Mouse (Mus musculus): ENCODE data around the gene Lrp5. TPM values are rescaled to one million over a fixed set of nuclear protein-coding genes. Genes with fewer than 3 reads are reported as not detected.
"Not testable (repeated sequence)": the region's sequence is repeated elsewhere in the genome, so short reads cannot be mapped to it uniquely, and the experiment has no call there.

Lrp5 gene
- polyA plus RNA-seq, 1 experiment = 3.1 TPM

DNA sequence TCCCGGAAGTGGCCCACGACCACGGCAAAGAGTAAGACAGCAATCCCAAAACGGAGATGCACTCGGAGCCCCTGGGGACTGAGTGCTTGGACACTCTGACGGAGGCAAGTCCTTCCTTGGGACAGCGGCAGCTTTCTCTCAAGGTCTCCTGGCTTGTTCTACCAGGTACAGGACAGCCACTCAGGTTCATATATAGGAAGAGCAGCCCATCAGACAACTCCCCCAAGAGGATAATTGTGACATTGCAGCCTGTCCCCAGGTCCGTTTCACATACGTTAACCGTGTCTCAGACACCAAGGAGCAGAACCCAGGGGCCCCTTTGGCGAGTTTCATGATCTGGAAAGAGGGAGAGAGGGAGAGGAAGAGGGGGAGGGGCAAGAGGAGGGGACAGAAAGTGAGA, 18.4 kb downstream of the Lrp5 start:
- no peak overlapping the region; the same call in 1 of the 2 replicates for H3K27ac ChIP-seq (ENCODE audit: insufficient read depth, low read length)
- H3K4me1 ChIP-seq (ENCODE audit: control insufficient read depth, insufficient read depth, low read length) = peaks cover 5% of the 10 kb centered on the region
- TF ChIP-seq POLR2A (IDR thresholded peaks at IDR 0.05; ENCODE audit: extremely low read depth, insufficient read depth, low read length) = no peak
- no peak for TF ChIP-seq CTCF (IDR thresholded peaks at IDR 0.05; ENCODE audit: extremely low read depth, insufficient read depth, low read length)
- H3K4me3 ChIP-seq (ENCODE audit: insufficient read depth, low read length) = no peak overlapping the region

DNA sequence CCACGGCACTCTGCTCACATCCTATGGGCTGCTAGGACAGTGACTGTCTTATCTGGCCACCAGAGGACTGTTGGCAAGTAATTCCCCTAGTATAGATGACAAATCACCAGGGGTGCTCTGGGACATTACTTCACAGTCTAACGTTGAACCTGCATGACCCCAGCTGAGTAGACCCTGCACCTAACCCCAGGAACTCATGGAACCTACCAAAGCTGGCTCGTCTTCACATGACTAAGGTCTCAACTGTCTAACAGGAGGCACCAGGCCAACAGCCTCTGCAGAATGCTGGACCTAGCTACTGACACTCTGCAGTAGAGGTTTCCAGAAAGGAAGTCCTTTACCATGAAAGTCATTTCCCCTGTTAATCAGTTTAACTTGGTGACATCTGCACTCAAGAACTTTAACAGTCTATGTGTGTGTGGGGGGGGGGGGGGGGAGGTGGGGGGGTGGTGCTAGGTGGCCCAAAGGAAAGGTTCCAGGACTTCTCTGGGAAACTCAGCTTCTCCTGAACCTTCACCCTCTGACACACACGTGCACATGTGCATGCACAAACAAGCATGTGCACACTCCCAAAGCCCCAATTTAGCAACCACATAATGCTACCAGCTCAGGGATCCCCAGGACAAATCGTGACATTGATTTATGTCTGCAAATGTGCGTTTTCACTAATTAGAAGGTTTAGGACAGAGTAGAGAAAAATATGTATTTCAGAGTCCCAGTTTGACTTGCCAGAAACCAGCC, 19.0 kb downstream of the Lrp5 start:
- Histone ChIP-seq H3K27ac (ENCODE audit: insufficient read depth, low read length) (no peak overlapping the region), H3K4me3 (ENCODE audit: insufficient read depth, low read length) (no peak overlapping the region), H3K4me1 (ENCODE audit: control insufficient read depth, insufficient read depth, low read length) (peaks cover 5% of the 10 kb centered on the region)
- TF ChIP-seq CTCF (IDR thresholded peaks at IDR 0.05; ENCODE audit: extremely low read depth, insufficient read depth, low read length) = no peak
- TF ChIP-seq POLR2A (IDR thresholded peaks at IDR 0.05; ENCODE audit: extremely low read depth, insufficient read depth, low read length) = no peak

DNA sequence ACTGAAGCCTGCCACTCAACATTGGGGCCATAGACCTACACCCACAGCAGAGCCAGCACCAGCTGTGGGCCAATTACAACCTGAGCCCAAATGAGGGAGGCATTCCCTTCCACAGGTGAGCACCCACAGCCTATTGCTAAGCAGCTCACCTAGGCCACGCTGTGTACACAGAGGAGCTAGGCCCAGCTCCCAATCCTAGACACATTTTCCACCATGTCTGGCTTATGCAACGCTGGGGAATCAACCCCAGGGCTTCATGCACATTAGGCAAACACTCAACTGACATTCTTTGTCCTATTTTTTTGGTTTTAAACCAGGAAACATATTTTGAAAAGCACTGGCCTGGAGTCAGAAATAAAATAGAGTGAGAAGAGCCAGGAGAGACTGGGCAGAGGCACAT, 19.7 kb downstream of the Lrp5 start:
- Histone ChIP-seq H3K27ac (ENCODE audit: insufficient read depth, low read length) (no peak overlapping the region), H3K4me3 (ENCODE audit: insufficient read depth, low read length) (no peak overlapping the region), H3K4me1 (ENCODE audit: control insufficient read depth, insufficient read depth, low read length) (peaks cover 5% of the 10 kb centered on the region)
- TF ChIP-seq POLR2A (IDR thresholded peaks at IDR 0.05; ENCODE audit: extremely low read depth, insufficient read depth, low read length) (no peak), CTCF (IDR thresholded peaks at IDR 0.05; ENCODE audit: extremely low read depth, insufficient read depth, low read length) (no peak)

DNA sequence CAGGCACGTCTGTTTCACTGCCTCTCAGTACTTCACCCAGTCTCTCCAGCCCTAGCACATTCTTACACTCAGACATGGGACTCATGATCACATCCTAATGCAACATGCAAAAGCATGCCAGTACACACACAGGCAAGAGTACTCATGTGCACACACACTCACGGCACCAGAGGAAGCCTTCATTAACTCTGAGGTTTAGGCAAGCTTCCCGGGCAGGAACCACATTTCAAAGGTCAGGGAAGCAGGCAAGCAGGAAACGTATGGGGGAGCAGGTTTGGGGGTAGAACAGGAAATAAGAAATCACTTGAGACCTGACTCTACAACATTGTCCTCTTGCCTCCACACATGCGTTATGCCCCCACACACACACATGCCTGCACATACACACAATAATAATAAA, 20.9 kb downstream of the Lrp5 start:
- Histone ChIP-seq H3K4me1 (ENCODE audit: control insufficient read depth, insufficient read depth, low read length) (peaks cover 5% of the 10 kb centered on the region), H3K4me3 (ENCODE audit: insufficient read depth, low read length) (no peak overlapping the region), H3K27ac (ENCODE audit: insufficient read depth, low read length) (no peak overlapping the region)
- no peak for TF ChIP-seq POLR2A (IDR thresholded peaks at IDR 0.05; ENCODE audit: extremely low read depth, insufficient read depth, low read length)
- no peak for TF ChIP-seq CTCF (IDR thresholded peaks at IDR 0.05; ENCODE audit: extremely low read depth, insufficient read depth, low read length)

DNA sequence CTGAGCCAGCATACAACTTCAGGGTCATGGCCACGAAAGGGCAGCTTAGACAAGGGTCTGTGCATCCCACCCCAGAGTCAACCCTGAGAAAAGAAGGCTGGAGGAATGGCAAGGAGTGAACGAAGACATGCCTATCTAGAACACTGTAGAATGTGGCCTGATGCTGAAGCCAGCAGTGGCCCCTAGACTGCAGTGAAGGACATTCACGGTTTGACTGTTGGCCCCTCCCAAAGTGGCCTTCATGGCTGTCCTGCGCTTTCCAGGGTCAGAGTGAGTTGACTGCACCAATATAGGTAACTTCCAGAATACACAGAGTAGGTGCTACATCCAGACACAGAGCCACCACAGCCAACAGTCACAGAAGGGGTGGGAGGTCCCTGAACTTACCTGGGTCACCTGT, 28.4 kb downstream of the Lrp5 start:
- TF ChIP-seq CTCF (IDR thresholded peaks at IDR 0.05; ENCODE audit: extremely low read depth, insufficient read depth, low read length) (no peak), POLR2A (IDR thresholded peaks at IDR 0.05; ENCODE audit: extremely low read depth, insufficient read depth, low read length) (no peak)
- Histone ChIP-seq H3K27ac (ENCODE audit: insufficient read depth, low read length) (no peak overlapping the region), H3K4me1 (ENCODE audit: control insufficient read depth, insufficient read depth, low read length) (peaks cover 5% of the 10 kb centered on the region), H3K4me3 (ENCODE audit: insufficient read depth, low read length) (no peak overlapping the region)

DNA sequence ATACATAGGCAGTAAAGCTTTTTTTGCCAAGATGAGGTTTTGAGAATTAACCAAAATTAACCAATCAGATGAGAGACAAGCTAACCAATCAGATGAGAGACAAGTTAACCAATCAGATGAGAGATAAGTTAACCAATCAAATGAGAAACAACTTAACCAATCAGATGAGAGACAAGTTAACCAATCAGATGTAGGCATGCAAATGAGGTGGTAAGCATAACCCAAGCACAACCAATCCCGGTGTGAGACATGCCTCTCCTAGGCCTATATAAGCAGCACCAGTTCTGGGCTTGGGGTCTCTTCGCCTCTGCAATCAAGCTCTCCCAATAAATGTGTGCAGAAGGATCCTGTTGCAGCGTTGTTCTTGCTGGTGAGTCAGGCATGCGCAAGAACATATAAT, 29.3 kb downstream of the Lrp5 start:
- not testable (repeated sequence) for H3K27ac ChIP-seq (ENCODE audit: insufficient read depth, low read length); H3K4me3 ChIP-seq (ENCODE audit: insufficient read depth, low read length); H3K4me1 ChIP-seq (ENCODE audit: control insufficient read depth, insufficient read depth, low read length)

DNA sequence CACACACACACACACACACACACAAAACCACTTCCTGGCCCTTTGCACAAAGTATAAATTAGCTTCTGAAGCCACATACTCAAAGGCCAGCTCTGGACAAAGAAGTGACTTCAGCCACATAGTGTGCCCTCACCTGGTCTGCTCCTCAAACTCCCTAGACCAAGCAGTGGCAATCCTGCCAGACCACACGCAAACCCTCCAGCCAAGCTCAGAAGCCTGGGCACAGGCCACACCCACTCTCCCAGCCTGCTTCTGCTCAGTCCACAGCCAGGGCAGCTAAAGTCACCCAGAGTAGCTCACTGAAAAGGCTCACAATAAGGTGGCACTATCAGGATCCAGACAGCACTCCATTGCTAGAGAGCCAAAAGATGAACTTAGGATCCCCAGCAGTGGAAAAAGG, 30.2 kb downstream of the Lrp5 start:
- no peak overlapping the region for H3K27ac ChIP-seq (ENCODE audit: insufficient read depth, low read length)
- TF ChIP-seq CTCF (IDR thresholded peaks at IDR 0.05; ENCODE audit: extremely low read depth, insufficient read depth, low read length) (no peak), POLR2A (IDR thresholded peaks at IDR 0.05; ENCODE audit: extremely low read depth, insufficient read depth, low read length) (no peak)

DNA sequence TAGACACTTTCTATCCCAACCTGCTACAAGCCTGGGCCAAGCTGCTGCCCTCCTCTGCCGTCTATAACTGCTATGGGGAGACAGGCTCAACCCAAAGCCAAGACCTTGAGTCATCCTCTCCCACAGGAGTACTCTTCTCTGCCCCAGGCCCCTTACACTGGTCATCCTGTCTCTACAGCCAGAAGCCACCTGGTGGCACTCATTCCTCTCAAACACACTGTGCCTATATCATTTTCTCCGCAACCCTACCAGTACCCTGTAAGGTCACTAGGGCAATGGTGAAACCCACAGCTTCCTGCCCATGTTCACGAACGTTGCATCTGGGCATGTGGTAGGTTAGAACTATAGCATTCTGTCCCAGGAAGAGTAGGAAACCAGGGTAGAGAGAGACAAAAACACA, 31.4 kb downstream of the Lrp5 start:
- H3K27ac ChIP-seq (ENCODE audit: insufficient read depth, low read length) = no peak overlapping the region
- peaks cover 6% of the 10 kb centered on the region for H3K4me1 ChIP-seq (ENCODE audit: control insufficient read depth, insufficient read depth, low read length)
- H3K4me3 ChIP-seq (ENCODE audit: insufficient read depth, low read length) = no peak overlapping the region
- TF ChIP-seq CTCF (IDR thresholded peaks at IDR 0.05; ENCODE audit: extremely low read depth, insufficient read depth, low read length) (no peak), POLR2A (IDR thresholded peaks at IDR 0.05; ENCODE audit: extremely low read depth, insufficient read depth, low read length) (no peak)

More for the DNA sequence above, 30.2 kb downstream of the Lrp5 start:
- no peak overlapping the region for H3K4me3 ChIP-seq (ENCODE audit: insufficient read depth, low read length)
- H3K4me1 ChIP-seq (ENCODE audit: control insufficient read depth, insufficient read depth, low read length) = peaks cover 6% of the 10 kb centered on the region

DNA sequence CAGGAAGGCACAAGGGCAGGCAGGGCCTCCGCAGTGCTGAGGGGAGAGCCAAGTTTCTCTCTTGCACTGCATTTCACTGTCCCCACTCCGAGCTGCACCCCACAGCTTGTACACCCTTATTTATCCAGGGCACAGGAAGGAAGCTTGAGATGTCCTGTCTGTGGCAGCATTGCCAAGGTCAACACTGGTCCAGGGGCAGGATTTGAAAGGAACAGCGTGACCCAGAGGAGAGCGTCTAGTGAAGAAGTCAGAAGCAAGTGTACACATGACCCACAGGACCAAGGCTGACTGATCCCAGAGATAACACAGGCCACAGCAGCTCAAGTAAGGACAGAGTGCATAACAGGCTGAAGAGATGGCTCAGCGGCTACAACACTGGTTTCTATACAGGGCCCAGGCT, 32.3 kb downstream of the Lrp5 start:
- Histone ChIP-seq H3K27ac (ENCODE audit: insufficient read depth, low read length) (no peak overlapping the region), H3K4me1 (ENCODE audit: control insufficient read depth, insufficient read depth, low read length) (peaks cover 6% of the 10 kb centered on the region), H3K4me3 (ENCODE audit: insufficient read depth, low read length) (no peak overlapping the region)
- TF ChIP-seq POLR2A (IDR thresholded peaks at IDR 0.05; ENCODE audit: extremely low read depth, insufficient read depth, low read length) = no peak
- no peak for TF ChIP-seq CTCF (IDR thresholded peaks at IDR 0.05; ENCODE audit: extremely low read depth, insufficient read depth, low read length)

DNA sequence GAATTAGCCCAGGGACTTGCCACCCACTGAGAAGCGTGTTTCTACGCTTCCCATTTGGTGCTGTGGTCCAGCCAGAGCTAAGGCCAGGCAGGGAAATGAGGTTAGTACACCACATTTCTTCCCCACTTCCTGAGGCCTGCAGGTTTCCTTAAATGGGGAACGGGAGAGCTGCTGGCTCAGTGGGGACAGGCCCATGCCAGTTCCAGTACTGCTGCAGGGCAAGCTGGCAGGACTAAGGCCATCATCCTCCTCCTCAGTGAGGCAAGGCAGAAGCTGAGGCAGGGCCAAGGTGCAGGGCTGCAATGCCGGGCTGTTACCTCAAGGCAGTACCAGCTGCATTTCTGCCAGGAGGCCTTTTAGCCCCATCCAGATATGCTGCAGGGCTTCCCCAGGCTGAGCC, 32.9 kb downstream of the Lrp5 start:
- Histone ChIP-seq H3K27ac (ENCODE audit: insufficient read depth, low read length) (no peak overlapping the region; the same call in 1 of the 2 replicates), H3K4me3 (ENCODE audit: insufficient read depth, low read length) (no peak overlapping the region)

More for the DNA sequence above, 32.9 kb downstream of the Lrp5 start:
- peaks cover 6% of the 10 kb centered on the region for H3K4me1 ChIP-seq (ENCODE audit: control insufficient read depth, insufficient read depth, low read length)
- TF ChIP-seq POLR2A (IDR thresholded peaks at IDR 0.05; ENCODE audit: extremely low read depth, insufficient read depth, low read length) (no peak), CTCF (IDR thresholded peaks at IDR 0.05; ENCODE audit: extremely low read depth, insufficient read depth, low read length) (no peak)
